Mouse (Mus musculus) lung, postnatal 0 days (tissue): Measurements from ENCODE around the gene Klre1.
A peak's percentile ranks its signal among the peaks of the same experiment; 100 is the strongest.

Source experiments
- CTCF ChIP-seq: IDR thresholded peaks from 2 replicates; pipeline ENCODE4 v1.5.1; 2016; ENCODE audit warnings: antibody characterized with exemption, mild to moderate bottlenecking
- EP300 ChIP-seq: IDR thresholded peaks from 2 replicates; pipeline ENCODE4 v1.6.1; 2016; ENCODE audit warnings: antibody characterized with exemption, mild to moderate bottlenecking, control low read depth

DNA sequence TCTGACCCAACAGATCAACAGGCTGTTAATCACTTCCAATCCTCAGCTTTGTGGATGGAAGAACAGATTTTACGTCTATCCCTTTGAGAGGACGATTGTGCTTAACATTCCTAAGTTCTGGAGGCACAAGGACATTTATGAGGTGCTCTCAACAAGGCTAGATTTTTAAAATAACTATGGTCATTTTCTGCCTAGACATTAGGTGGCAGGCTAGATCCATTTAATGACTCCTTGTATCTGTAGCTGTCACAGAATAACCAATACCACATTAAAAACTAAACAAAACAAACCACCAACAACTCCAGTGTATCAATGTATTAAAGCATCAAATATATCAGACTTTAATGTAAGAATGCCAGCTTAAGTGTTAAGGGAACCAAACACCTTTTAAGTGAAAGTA is 2.4 kb upstream of the Klre1 start:
- TF ChIP-seq EP300 (no peak), CTCF (peak; percentile 31)
